Mouse (Mus musculus) 3134 (cell line): ENCODE results near the gene Usp36.
A peak's percentile ranks its signal among the peaks of the same experiment; 100 is the strongest.

Experiments used
- DNase-seq: peaks from one replicate; pipeline ENCODE4 v3.0.0-alpha.2; 2011; ENCODE audit warnings: low spot score; ENCODE audit not compliant: insufficient read length; ENCODE audit errors: extremely low read depth

Usp36 gene

GRCm38 (mm10) chr11:118253447-118254158 is 36.4 kb downstream of the Usp36 start:
- DNase-seq, result no peak

GRCm38 (mm10) chr11:118249012-118249383 is 41.0 kb downstream of the Usp36 start:
- no peak for DNase-seq

- DNase-seq, result peak; percentile 98
Measured at GRCm38 (mm10) chr11:118248150-118249011, 41.7 kb downstream of the Usp36 start, which contains the start of gene Cyth1. Gene Cyth1 (minus strand): TSS chr11:118248592.

GRCm38 (mm10) chr11:118247359-118248095 is 42.5 kb downstream of the Usp36 start:
- peak; percentile 81 for DNase-seq

- DNase-seq, result no peak
Measured at GRCm38 (mm10) chr11:118246724-118247123, 43.3 kb downstream of the Usp36 start.

- DNase-seq, result no peak
Measured at GRCm38 (mm10) chr11:118245130-118245529, 44.9 kb downstream of the Usp36 start.

GRCm38 (mm10) chr11:118243627-118244261 is 46.3 kb downstream of the Usp36 start:
- DNase-seq, result no peak

GRCm38 (mm10) chr11:118242506-118242905 is 47.5 kb downstream of the Usp36 start:
- no peak for DNase-seq

- no peak for DNase-seq
Measured at GRCm38 (mm10) chr11:118240388-118240787, 49.7 kb downstream of the Usp36 start.

- no peak for DNase-seq
Measured at GRCm38 (mm10) chr11:118239281-118240198, 50.5 kb downstream of the Usp36 start.

GRCm38 (mm10) chr11:118236520-118237190 is 53.4 kb downstream of the Usp36 start:
- no peak for DNase-seq

- DNase-seq, result no peak
Measured at GRCm38 (mm10) chr11:118234929-118235328, 55.1 kb downstream of the Usp36 start.

GRCm38 (mm10) chr11:118234500-118234899 is 55.5 kb downstream of the Usp36 start:
- no peak for DNase-seq

- no peak for DNase-seq
Measured at GRCm38 (mm10) chr11:118233924-118234323, 56.1 kb downstream of the Usp36 start.

- peak; percentile 37 for DNase-seq
Measured at GRCm38 (mm10) chr11:118232314-118232831, 57.7 kb downstream of the Usp36 start.

- DNase-seq, result no peak
Measured at GRCm38 (mm10) chr11:118229941-118230340, 60.1 kb downstream of the Usp36 start.

- DNase-seq, result no peak
Measured at GRCm38 (mm10) chr11:118227650-118228049, 62.4 kb downstream of the Usp36 start.

- DNase-seq, result no peak
Measured at GRCm38 (mm10) chr11:118226850-118227249, 63.2 kb downstream of the Usp36 start.

- no peak for DNase-seq
Measured at GRCm38 (mm10) chr11:118225862-118226261, 64.2 kb downstream of the Usp36 start.
